Mouse (Mus musculus) neural tube, embryonic 13.5 days (tissue): Measurements from ENCODE around the gene Rock2. TPM values are rescaled to one million over a fixed set of nuclear protein-coding genes. Genes with fewer than 3 reads are reported as not detected.
"Not testable (repeated sequence)": the region's sequence is repeated elsewhere in the genome, so short reads cannot be mapped to it uniquely, and the experiment has no call there.

Experiments
- ATAC-seq: fragments of 200-750 bp; cut with Nextera tagmentation; 2 replicates; pipeline ENCODE4 v1.8.0; 2017; ENCODE audit warnings: low read depth, mild to moderate bottlenecking, moderate TSS enrichment, moderate library complexity
- H3K27ac ChIP-seq: fragments of 300-500 bp; sonication (generic); replicated peaks from 2 replicates; pipeline ENCODE4 v1.5.1; 2015; ENCODE audit warnings: moderate library complexity, mild to moderate bottlenecking, inconsistent platforms
- H3K27me3 ChIP-seq: fragments of 300-500 bp; sonication (generic); 2 replicates; pipeline ENCODE4 v1.6.1; 2015; ENCODE audit warnings: mild to moderate bottlenecking, inconsistent platforms
- H3K36me3 ChIP-seq: fragments of 300-500 bp; sonication (generic); 2 replicates; pipeline ENCODE4 v1.6.1; 2015; ENCODE audit warnings: mild to moderate bottlenecking, inconsistent platforms
- H3K4me1 ChIP-seq: fragments of 300-500 bp; sonication (generic); replicated peaks from 2 replicates; pipeline ENCODE4 v1.6.1; 2015; ENCODE audit warnings: inconsistent platforms
- H3K4me2 ChIP-seq: fragments of 300-500 bp; sonication (generic); 2 replicates; pipeline ENCODE4 v1.6.1; 2015; ENCODE audit warnings: inconsistent platforms, mild to moderate bottlenecking, moderate library complexity
- H3K4me3 ChIP-seq: fragments of 300-500 bp; sonication (generic); 2 replicates; pipeline ENCODE4 v1.5.1; 2015; ENCODE audit warnings: mild to moderate bottlenecking, inconsistent platforms
- H3K9ac ChIP-seq: fragments of 300-500 bp; sonication (generic); 2 replicates; pipeline ENCODE4 v1.6.1; 2015; ENCODE audit warnings: moderate library complexity, mild to moderate bottlenecking, inconsistent platforms
- H3K9me3 ChIP-seq: fragments of 300-500 bp; sonication (generic); 2 replicates; pipeline ENCODE4 v1.6.1; 2016; ENCODE audit warnings: inconsistent platforms
- WGBS: fragments of 180-500 bp; shearing (Covaris S2); methylation state at CpG from one replicate; pipeline ENCODE4 v1.1.7; 2015; 5-methylcytosine and 5-hydroxymethylcytosine counted together
- polyA plus RNA-seq: library from polyadenylated mRNA; unstranded; fragments of >200 nt; fragmentation: Nextera tagmentation; extraction: Ambion mirVana; gene quantifications from 2 replicates; pipeline ENCODE4 v1.2.1, GENCODE M21; 2015

The Rock2 gene
- polyA plus RNA-seq, 1 experiment from 2014 or later, result 15.0 TPM

GRCm38 (mm10) chr12:17018468-17018867 lies 123.8 kb downstream of the Rock2 start:
- Histone ChIP-seq H3K27me3 (no peaks in the 10 kb centered on the region), H3K9ac (no peak overlapping the region), H3K4me1 (no peaks in the 10 kb centered on the region), H3K9me3 (no peaks in the 10 kb centered on the region), H3K4me3 (no peak overlapping the region), H3K27ac (no peak overlapping the region), H3K36me3 (no peaks in the 10 kb centered on the region), H3K4me2 (no peak overlapping the region)
- ATAC-seq, result no peak
- 38% methylated on average over 4 of the region's 4 CpGs for WGBS

GRCm38 (mm10) chr12:17021125-17021524 lies 126.4 kb downstream of the Rock2 start:
- H3K36me3 ChIP-seq, H3K27me3 ChIP-seq, ATAC-seq, H3K4me2 ChIP-seq, H3K4me3 ChIP-seq, H3K27ac ChIP-seq, H3K9me3 ChIP-seq, H3K9ac ChIP-seq, H3K4me1 ChIP-seq: not testable (repeated sequence)
- 82% methylated on average over 4 of the region's 4 CpGs for WGBS

GRCm38 (mm10) chr12:17022145-17022544 lies 127.5 kb downstream of the Rock2 start:
- no peak overlapping the region for H3K4me3 ChIP-seq
- ATAC-seq, result no peak
- H3K4me2 ChIP-seq, result no peak overlapping the region
- H3K9ac ChIP-seq, result no peak overlapping the region
- H3K36me3 ChIP-seq, result no peaks in the 10 kb centered on the region
- no peaks in the 10 kb centered on the region for H3K9me3 ChIP-seq
- no peaks in the 10 kb centered on the region for H3K27me3 ChIP-seq
- no peaks in the 10 kb centered on the region for H3K4me1 ChIP-seq
- WGBS, result 88% methylated on average over 4 of the region's 4 CpGs
- no peak overlapping the region for H3K27ac ChIP-seq

- Histone ChIP-seq H3K27me3 (peaks cover 4% of the 10 kb centered on the region; the same call in 1 of the 2 replicates), H3K4me2 (no peak overlapping the region), H3K4me3 (no peak overlapping the region), H3K9ac (no peak overlapping the region), H3K36me3 (no peaks in the 10 kb centered on the region), H3K4me1 (no peaks in the 10 kb centered on the region), H3K27ac (no peak overlapping the region), H3K9me3 (no peaks in the 10 kb centered on the region; the same call in 1 of the 2 replicates)
- no peak for ATAC-seq
- WGBS, result 96% methylated on average over 6 of the region's 6 CpGs
Measured at GRCm38 (mm10) chr12:17024554-17025110, 129.9 kb downstream of the Rock2 start.

- Histone ChIP-seq H3K4me2 (no peak overlapping the region), H3K27ac (no peak overlapping the region), H3K4me3 (no peak overlapping the region), H3K27me3 (peaks cover 35% of the 10 kb centered on the region), H3K9ac (no peak overlapping the region), H3K36me3 (no peaks in the 10 kb centered on the region), H3K9me3 (no peaks in the 10 kb centered on the region; the same call in 1 of the 2 replicates), H3K4me1 (peaks cover 17% of the 10 kb centered on the region)
- WGBS, result 41% methylated on average over 13 of the region's 13 CpGs
- no peak for ATAC-seq
Measured at GRCm38 (mm10) chr12:17032694-17033463, 138.2 kb downstream of the Rock2 start.

- Histone ChIP-seq H3K9ac (no peak overlapping the region), H3K9me3 (no peaks in the 10 kb centered on the region; the same call in 1 of the 2 replicates), H3K36me3 (no peaks in the 10 kb centered on the region), H3K27ac (no peak overlapping the region), H3K4me2 (no peak overlapping the region), H3K4me3 (no peak overlapping the region), H3K27me3 (peaks cover 35% of the 10 kb centered on the region), H3K4me1 (peaks cover 17% of the 10 kb centered on the region)
- peak; percentile 38; the same call in 1 of the 2 replicates for ATAC-seq
- 70% methylated on average over 9 of the region's 9 CpGs for WGBS
Measured at GRCm38 (mm10) chr12:17033464-17033841, 138.8 kb downstream of the Rock2 start.

GRCm38 (mm10) chr12:17034671-17035070 lies 140.0 kb downstream of the Rock2 start:
- 67% methylated on average over 5 of the region's 5 CpGs for WGBS
- H3K36me3 ChIP-seq, result no peaks in the 10 kb centered on the region
- H3K4me2 ChIP-seq, result no peak overlapping the region
- H3K4me3 ChIP-seq, result no peak overlapping the region
- peaks cover 17% of the 10 kb centered on the region for H3K4me1 ChIP-seq
- H3K9ac ChIP-seq, result no peak overlapping the region
- no peaks in the 10 kb centered on the region for H3K9me3 ChIP-seq
- ATAC-seq, result no peak
- H3K27me3 ChIP-seq, result peaks cover 30% of the 10 kb centered on the region
- H3K27ac ChIP-seq, result no peak overlapping the region

- no peak overlapping the region for H3K9ac ChIP-seq
- H3K4me1 ChIP-seq, result peaks cover 17% of the 10 kb centered on the region
- H3K4me2 ChIP-seq, result no peak overlapping the region
- 64% methylated on average over 2 of the region's 2 CpGs for WGBS
- H3K27ac ChIP-seq, result no peak overlapping the region
- H3K4me3 ChIP-seq, result no peak overlapping the region
- H3K9me3 ChIP-seq, result no peaks in the 10 kb centered on the region
- no peak for ATAC-seq
- peaks cover 28% of the 10 kb centered on the region for H3K27me3 ChIP-seq
- no peaks in the 10 kb centered on the region for H3K36me3 ChIP-seq
Measured at GRCm38 (mm10) chr12:17035128-17035527, 140.4 kb downstream of the Rock2 start.

- Histone ChIP-seq H3K4me2 (0 out of 2 replicates have a peak overlapping the region, but pooled peaks have one; percentile 9), H3K4me1 (peaks cover 17% of the 10 kb centered on the region), H3K27ac (0 out of 2 replicates have a peak overlapping the region, but pooled peaks have one; percentile 38), H3K36me3 (no peaks in the 10 kb centered on the region), H3K4me3 (no peak overlapping the region), H3K9me3 (no peaks in the 10 kb centered on the region), H3K27me3 (peaks cover 17% of the 10 kb centered on the region), H3K9ac (peak overlapping the region; percentile 22; the same call in 1 of the 2 replicates)
- peak; percentile 44; the same call in 1 of the 2 replicates for ATAC-seq
- WGBS, result 46% methylated on average over 9 of the region's 9 CpGs
Measured at GRCm38 (mm10) chr12:17036532-17036931, 141.8 kb downstream of the Rock2 start.

GRCm38 (mm10) chr12:17037053-17037610 lies 142.4 kb downstream of the Rock2 start:
- Histone ChIP-seq H3K9ac (peak overlapping the region; percentile 22; the same call in 1 of the 2 replicates), H3K4me1 (peaks cover 17% of the 10 kb centered on the region), H3K36me3 (no peaks in the 10 kb centered on the region), H3K9me3 (no peaks in the 10 kb centered on the region), H3K27ac (0 out of 2 replicates have a peak overlapping the region, but pooled peaks have one; percentile 38), H3K4me2 (0 out of 2 replicates have a peak overlapping the region, but pooled peaks have one; percentile 9), H3K4me3 (no peak overlapping the region), H3K27me3 (peaks cover 13% of the 10 kb centered on the region; the same call in 1 of the 2 replicates)
- no peak for ATAC-seq
- 59% methylated on average over 14 of the region's 14 CpGs for WGBS
